Mouse (Mus musculus): ENCODE measurements around the gene Zfp558. TPM values are rescaled to one million over a fixed set of nuclear protein-coding genes. Genes with fewer than 3 reads are reported as not detected.

The Zfp558 gene
- polyA plus RNA-seq, 1 experiment: 0.90 TPM

Other genes with a start within 250 kb of the Zfp558 start
- gene Chordc1, start 186.1 kb downstream of the Zfp558 start, polyA plus RNA-seq (2011; ENCODE audit: insufficient read depth, insufficient read length, low replicate concordance, missing spikeins): 17.5 and 19.1 TPM in 2 replicates
- gene Naalad2, start 75.3 kb downstream of the Zfp558 start, polyA plus RNA-seq (2011; ENCODE audit: insufficient read depth, insufficient read length, low replicate concordance, missing spikeins): not detected in 2 replicates
- gene Ubtfl1, start 73.8 kb downstream of the Zfp558 start, polyA plus RNA-seq (2011; ENCODE audit: insufficient read depth, insufficient read length, low replicate concordance, missing spikeins): 0.43 and 0.57 TPM in 2 replicates
- gene Mbd3l2, start 47.6 kb downstream of the Zfp558 start, polyA plus RNA-seq (2011; ENCODE audit: insufficient read depth, insufficient read length, low replicate concordance, missing spikeins): not detected in 2 replicates
- gene Mbd3l1, start 91 bp upstream of the Zfp558 start, polyA plus RNA-seq (2011; ENCODE audit: insufficient read depth, insufficient read length, low replicate concordance, missing spikeins): not detected in 2 replicates
- not detected in 2 replicates for gene Muc16, start 196.3 kb upstream of the Zfp558 start, polyA plus RNA-seq (2011; ENCODE audit: insufficient read depth, insufficient read length, low replicate concordance, missing spikeins)